In the genomic region with DNA sequence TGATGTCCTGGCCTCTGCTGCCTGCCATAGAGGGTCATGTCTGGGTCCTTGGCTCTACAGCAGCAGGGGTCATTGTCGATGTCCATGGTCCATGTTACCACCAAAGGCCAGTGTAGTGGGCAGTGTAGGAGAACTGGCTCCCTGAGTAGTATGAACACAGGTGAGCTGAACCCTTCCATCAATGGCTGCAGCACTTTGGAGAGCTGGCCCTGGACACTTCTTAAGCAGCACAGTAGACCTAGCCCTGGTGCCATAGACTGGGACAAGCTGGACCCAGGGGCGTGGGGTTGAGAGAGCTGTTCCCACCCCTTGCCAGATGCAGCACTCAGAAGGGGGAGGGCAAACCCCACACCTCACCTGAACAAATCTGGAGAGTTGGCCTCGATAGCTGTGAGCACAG, we compare ENCODE assay signal across 19 mouse cellular contexts.
"Had no signal": no experiment of that assay in that cellular context is flagged by ENCODE, and none has a peak within 500 bp of the region (broad histone marks: within the 10 kb centered on the region; RNA-seq: fewer than 3 reads in every experiment).

No protein-coding gene starts in this region.

- H3K4me1 ChIP-seq: limb, embryonic 15.5 days; neural tube, embryonic 12.5 days; neural tube, embryonic 15.5 days; stomach, embryonic 15.5 days had no signal

- H3K9me3 ChIP-seq: limb, embryonic 15.5 days; neural tube, embryonic 12.5 days; neural tube, embryonic 15.5 days; stomach, embryonic 15.5 days had no signal

- H3K36me3 ChIP-seq: limb, embryonic 15.5 days; neural tube, embryonic 12.5 days; neural tube, embryonic 15.5 days; stomach, embryonic 15.5 days had no signal

- H3K27ac ChIP-seq: limb, embryonic 15.5 days; liver, embryonic 14.5 days; macrophage; neural tube, embryonic 12.5 days; neural tube, embryonic 15.5 days; stomach, embryonic 15.5 days had no signal

- H3K27me3 ChIP-seq: limb, embryonic 15.5 days; neural tube, embryonic 12.5 days; neural tube, embryonic 15.5 days; stomach, embryonic 15.5 days had no signal

- H3K4me2 ChIP-seq: limb, embryonic 15.5 days; liver, embryonic 11.5 days; lung, embryonic 14.5 days; neural tube, embryonic 12.5 days; neural tube, embryonic 15.5 days; stomach, embryonic 15.5 days had no signal

- DNase-seq: kidney, adult 2 months; kidney, postnatal 14 days; kidney, postnatal 4 days; liver, postnatal 0 days; lung, embryonic 14.5 days; right cerebral cortex, adult 18-20 months; right cerebral cortex, postnatal 14 days; right cerebral cortex, postnatal 4 days; thymus, adult 18-20 months; thymus, postnatal 36 days had no signal

- H3K9ac ChIP-seq: limb, embryonic 15.5 days; liver, embryonic 14.5 days; liver, postnatal 0 days; lung, embryonic 14.5 days; neural tube, embryonic 12.5 days; neural tube, embryonic 15.5 days; stomach, embryonic 15.5 days had no signal

- H3K4me3 ChIP-seq: limb, embryonic 15.5 days; neural tube, embryonic 12.5 days; neural tube, embryonic 15.5 days; stomach, embryonic 15.5 days had no signal

- ATAC-seq: intestine, postnatal 0 days; liver, postnatal 0 days; lung, postnatal 0 days had no signal
